Mouse (Mus musculus) bone marrow, adult 2 months (tissue): ENCODE data around the gene Gtpbp4. TPM values are rescaled to one million over a fixed set of nuclear protein-coding genes. Genes with fewer than 3 reads are reported as not detected.
"Not testable (repeated sequence)": the region's sequence is repeated elsewhere in the genome, so short reads cannot be mapped to it uniquely, and the experiment has no call there.

Experiments
- H3K27ac ChIP-seq: fragments of 200-500 bp; 2 replicates; pipeline ENCODE4 v1.5.1; 2012; ENCODE audit warnings: low read depth, mild to moderate bottlenecking, control low read depth, inconsistent platforms, low read length; ENCODE audit not compliant: control insufficient read depth, poor library complexity, insufficient read depth
- H3K4me1 ChIP-seq: fragments of 200-500 bp; 2 replicates; pipeline ENCODE4 v1.6.1; 2011; ENCODE audit warnings: low read length; ENCODE audit not compliant: control insufficient read depth, insufficient read depth
- H3K4me3 ChIP-seq: fragments of 200-500 bp; replicated peaks from 2 replicates; pipeline ENCODE3; 2011; ENCODE audit warnings: mild to moderate bottlenecking, low read depth, low read length, control low read depth; ENCODE audit not compliant: control insufficient read depth
- CTCF ChIP-seq: fragments of 200-500 bp; IDR thresholded peaks from 2 replicates; pipeline ENCODE4 v1.5.1; 2011; ENCODE audit warnings: low read length, control low read depth; ENCODE audit not compliant: control insufficient read depth, insufficient read depth
- POLR2A ChIP-seq: fragments of 200-500 bp; IDR thresholded peaks from 2 replicates; pipeline ENCODE4 v1.6.1; 2011; ENCODE audit warnings: low read depth, mild to moderate bottlenecking, control low read depth, low read length, borderline replicate concordance; ENCODE audit not compliant: control insufficient read depth
- WGBS: fragments of 180-500 bp; shearing (Covaris S2); methylation state at CpG from one replicate; pipeline ENCODE4 v1.1.7; 2018; 5-methylcytosine and 5-hydroxymethylcytosine counted together
- polyA plus RNA-seq: library from polyadenylated mRNA; stranded (reverse); fragments of >200 nt; gene quantifications from 2 replicates; pipeline ENCODE4 v1.2.4, GENCODE M21; 2011; ENCODE audit warnings: low replicate concordance; ENCODE audit not compliant: missing spikeins, insufficient read depth, insufficient read length

Gene Gtpbp4
- polyA plus RNA-seq, 1 experiment, result 35.7 TPM

DNA sequence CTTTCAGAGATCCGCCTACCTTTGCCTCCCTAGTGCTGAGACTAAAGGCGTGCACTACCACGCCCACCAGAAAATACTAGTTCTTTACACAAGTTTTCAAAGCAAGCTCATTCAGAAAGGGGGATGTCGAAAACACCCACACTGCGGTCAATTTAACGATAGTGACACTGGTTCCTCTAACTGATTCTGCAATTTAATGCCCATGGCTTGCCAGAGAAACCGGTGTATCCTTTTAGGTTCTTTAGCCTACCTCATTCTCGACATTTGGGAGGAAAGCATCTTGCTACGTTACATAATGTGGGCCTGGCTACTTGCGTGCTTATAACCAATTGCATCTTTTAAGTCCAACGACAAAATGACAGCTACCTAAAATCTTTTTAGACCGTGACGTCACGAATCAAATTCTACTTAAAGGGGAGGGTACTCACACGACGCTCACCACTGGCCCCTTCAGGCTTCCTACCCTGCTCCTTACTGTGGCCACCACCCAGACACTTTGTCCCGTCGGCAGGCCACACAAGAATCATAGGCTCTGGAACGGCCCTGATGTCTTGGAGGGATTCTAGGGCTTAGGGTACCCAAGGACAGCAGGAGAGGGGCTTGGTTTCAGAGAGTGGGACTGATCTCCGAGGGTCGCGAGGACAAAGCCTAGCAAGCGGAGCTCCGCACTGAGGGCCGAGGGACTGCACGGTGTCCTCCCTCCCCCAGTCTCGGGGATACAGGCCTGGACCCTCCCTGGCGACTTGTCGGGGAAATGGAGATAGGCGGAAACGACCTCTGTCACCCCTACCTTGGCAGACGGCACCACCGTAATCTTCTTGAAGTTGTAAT, 509 bp downstream of the Gtpbp4 start:
- peaks cover 1% of the 10 kb centered on the region; the same call in 1 of the 2 replicates for H3K4me1 ChIP-seq
- TF ChIP-seq CTCF (no peak), POLR2A (no peak)
- H3K27ac ChIP-seq, result peak overlapping the region; percentile 37
- WGBS, result 1% methylated on average over 33 of the region's 33 CpGs
- H3K4me3 ChIP-seq, result peak overlapping the region; percentile 97

DNA sequence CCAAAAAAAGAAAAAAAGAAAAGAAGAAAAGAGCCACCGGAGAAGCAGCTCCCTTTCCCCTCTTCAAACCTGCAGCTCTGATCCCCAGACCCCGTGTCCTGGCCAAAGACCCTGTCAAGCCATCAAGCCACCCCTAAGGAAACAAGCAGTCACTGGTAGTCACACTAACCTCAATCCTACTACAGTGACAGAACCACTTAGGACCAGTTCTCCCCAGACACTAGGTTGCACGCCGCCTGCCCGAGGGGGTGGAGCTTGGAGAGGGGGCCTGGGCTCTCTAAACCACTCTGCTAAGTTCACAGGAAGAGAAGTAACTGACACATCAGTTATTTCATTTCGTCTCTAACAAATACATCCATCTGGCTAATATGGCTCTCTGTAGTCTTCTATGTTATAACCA, 3.7 kb downstream of the Gtpbp4 start:
- H3K4me1 ChIP-seq, result peaks cover 1% of the 10 kb centered on the region; the same call in 1 of the 2 replicates

GRCm38 (mm10) chr13:8972972-8973371, 22.9 kb downstream of the Gtpbp4 start:
- TF ChIP-seq POLR2A (no peak), CTCF (no peak)
- WGBS, result 72% methylated on average over 3 of the region's 3 CpGs

More for the DNA sequence above, 3.7 kb downstream of the Gtpbp4 start:
- no peak overlapping the region for H3K27ac ChIP-seq
- no peak overlapping the region for H3K4me3 ChIP-seq
- 79% methylated on average over 6 of the region's 6 CpGs for WGBS
- TF ChIP-seq POLR2A (no peak), CTCF (no peak)

GRCm38 (mm10) chr13:8972369-8972768, 23.5 kb downstream of the Gtpbp4 start:
- Histone ChIP-seq H3K4me1 (no peaks in the 10 kb centered on the region), H3K4me3 (no peak overlapping the region), H3K27ac (no peak overlapping the region)
- TF ChIP-seq CTCF (no peak), POLR2A (no peak)

More at GRCm38 (mm10) chr13:8972972-8973371, 22.9 kb downstream of the Gtpbp4 start:
- Histone ChIP-seq H3K4me1 (no peaks in the 10 kb centered on the region), H3K27ac (no peak overlapping the region), H3K4me3 (no peak overlapping the region)

DNA sequence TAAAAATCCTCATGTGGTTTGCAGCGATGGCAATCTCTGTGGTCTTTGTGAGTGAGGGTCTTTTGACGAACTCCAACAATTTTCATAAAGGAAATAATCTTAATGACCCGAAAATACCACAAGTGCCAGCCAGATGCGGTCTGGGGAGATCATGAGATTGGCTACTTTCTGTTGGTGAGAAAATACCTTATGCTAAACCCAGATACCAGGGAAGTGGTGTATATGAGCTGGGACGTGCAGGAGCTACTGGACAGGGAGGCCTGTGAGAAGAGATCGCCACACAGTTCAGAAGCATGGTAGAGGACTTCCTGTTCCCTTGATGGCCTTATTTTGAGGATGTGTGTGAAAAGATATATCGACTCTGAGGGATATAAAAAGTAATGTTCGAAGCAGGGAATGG, 28.1 kb downstream of the Gtpbp4 start:
- WGBS, result 71% methylated on average over 8 of the region's 8 CpGs
- TF ChIP-seq CTCF, result no peak
- TF ChIP-seq POLR2A, result no peak
- Histone ChIP-seq H3K27ac (no peak overlapping the region), H3K4me3 (no peak overlapping the region), H3K4me1 (no peaks in the 10 kb centered on the region)

- H3K4me1 ChIP-seq, result no peaks in the 10 kb centered on the region
Observed at GRCm38 (mm10) chr13:8965224-8965623, 30.7 kb downstream of the Gtpbp4 start.

GRCm38 (mm10) chr13:8962266-8962665, 33.6 kb downstream of the Gtpbp4 start:
- H3K4me1 ChIP-seq, H3K27ac ChIP-seq, H3K4me3 ChIP-seq: not testable (repeated sequence)
- 51% methylated on average over 5 of the region's 5 CpGs for WGBS

More at GRCm38 (mm10) chr13:8965224-8965623, 30.7 kb downstream of the Gtpbp4 start:
- no peak overlapping the region for H3K27ac ChIP-seq
- H3K4me3 ChIP-seq, result no peak overlapping the region
- no peak for TF ChIP-seq CTCF
- TF ChIP-seq POLR2A, result no peak
- 76% methylated on average over 5 of the region's 5 CpGs for WGBS

DNA sequence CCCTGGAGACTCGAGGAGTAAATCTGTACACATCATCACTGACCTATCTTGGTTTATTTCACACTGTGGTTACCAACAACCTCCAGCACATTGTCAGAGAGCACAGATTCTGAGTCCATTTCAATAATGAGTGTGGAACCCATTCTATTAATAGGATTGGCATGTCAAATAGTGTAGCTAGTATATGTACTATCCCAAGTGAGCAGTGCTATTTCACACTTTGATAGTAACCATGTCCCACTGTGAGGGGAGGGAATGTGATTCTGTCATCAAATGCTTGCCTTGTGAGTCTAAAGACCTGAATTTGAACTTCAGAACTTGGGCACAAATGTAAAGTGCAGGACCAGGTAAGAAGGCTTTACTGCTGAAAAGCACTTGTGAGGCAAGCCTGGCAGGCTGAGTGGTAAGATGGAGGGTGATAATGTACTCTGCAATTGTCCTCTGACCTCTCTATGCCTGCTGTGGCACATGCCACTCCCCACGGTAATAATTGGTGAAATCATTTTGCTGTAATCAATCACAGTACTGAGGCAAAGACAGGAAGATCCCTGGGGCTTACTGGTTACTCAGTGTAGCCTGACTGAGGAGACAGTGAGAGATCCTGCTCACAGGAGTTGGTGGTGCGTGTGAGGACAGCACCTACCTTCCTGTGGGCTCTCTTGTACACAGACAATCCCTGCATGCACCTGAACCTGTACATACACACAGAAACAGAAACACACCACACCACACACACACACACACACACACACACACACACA, 34.6 kb downstream of the Gtpbp4 start:
- 79% methylated on average over 3 of the region's 3 CpGs for WGBS
- not testable (repeated sequence) for H3K4me1 ChIP-seq, H3K27ac ChIP-seq, H3K4me3 ChIP-seq

- 54% methylated on average over 6 of the region's 6 CpGs for WGBS
Observed at GRCm38 (mm10) chr13:8959554-8959953, 36.3 kb downstream of the Gtpbp4 start.

DNA sequence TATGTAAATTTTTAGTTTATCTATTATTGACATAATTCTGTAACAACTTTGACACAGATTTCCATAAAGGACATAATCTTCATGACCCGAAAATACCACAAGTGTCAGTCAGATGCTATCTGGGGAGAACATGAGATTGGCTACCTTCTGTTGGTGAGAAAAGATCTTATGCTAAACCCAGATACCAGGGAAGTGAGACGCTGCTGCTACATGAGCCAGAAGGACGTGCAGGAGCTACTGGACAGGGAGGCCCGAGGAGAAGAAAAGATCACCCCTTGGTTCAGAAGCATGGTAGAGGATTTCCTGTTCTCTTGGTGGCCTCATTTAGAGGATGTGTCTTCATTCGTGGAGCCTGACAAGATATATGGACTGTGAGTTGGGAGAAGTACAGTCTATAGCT, 36.8 kb downstream of the Gtpbp4 start:
- not testable (repeated sequence) for H3K27ac ChIP-seq, H3K4me3 ChIP-seq, H3K4me1 ChIP-seq
- WGBS, result 9% methylated on average over 1 of the region's 5 CpGs

More at GRCm38 (mm10) chr13:8959554-8959953, 36.3 kb downstream of the Gtpbp4 start:
- H3K27ac ChIP-seq, H3K4me1 ChIP-seq, H3K4me3 ChIP-seq: not testable (repeated sequence)

- H3K27ac ChIP-seq, H3K4me1 ChIP-seq, H3K4me3 ChIP-seq: not testable (repeated sequence)
- no CpG with 5 or more reads among the region's 5 CpGs for WGBS
Observed at GRCm38 (mm10) chr13:8956873-8957272, 39.0 kb downstream of the Gtpbp4 start.

DNA sequence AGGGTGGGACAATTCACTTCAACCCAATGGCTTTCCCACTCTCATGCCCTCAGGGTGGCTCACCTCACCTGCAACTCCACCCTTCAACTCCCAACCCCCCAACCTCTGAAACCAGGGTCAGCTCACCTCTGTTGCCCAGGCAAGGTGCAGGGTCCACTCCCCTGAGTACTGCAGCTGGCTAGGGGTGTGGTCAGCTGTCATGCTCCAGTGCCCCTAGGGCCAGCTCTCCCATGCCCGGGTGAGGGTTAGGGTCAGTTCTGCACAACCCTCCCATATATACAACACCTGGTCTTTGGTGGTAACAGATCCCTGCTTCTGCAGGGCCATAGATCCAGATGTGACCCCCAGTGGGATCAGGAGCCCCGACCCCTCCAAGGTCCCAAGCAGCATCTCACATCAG, 40.8 kb downstream of the Gtpbp4 start:
- H3K27ac ChIP-seq, H3K4me1 ChIP-seq, H3K4me3 ChIP-seq: not testable (repeated sequence)
- WGBS, result 90% methylated on average over 2 of the region's 2 CpGs
